Mouse (Mus musculus): ENCODE measurements at regions not wholly inside any gene's neighbourhood (a gene's known extent, or its start where the extent isn't known, plus 50 kb on each side); places are given as distances from the start of the nearest gene placed in this dataset.

- ATAC-seq: no peak
- peaks cover 12% of the 10 kb centered on the region for H3K4me1 ChIP-seq
- H3K4me2 ChIP-seq: no peak overlapping the region
- H3K27ac ChIP-seq: no peak overlapping the region
- no peaks in the 10 kb centered on the region for H3K36me3 ChIP-seq (ENCODE audit: poor library complexity, severe bottlenecking)
- no peak overlapping the region for H3K9ac ChIP-seq
- 70% methylated on average over 1 of the region's 1 CpGs for WGBS
- no peaks in the 10 kb centered on the region; the same call in 1 of the 2 replicates for H3K9me3 ChIP-seq (replicated peaks)
- H3K4me3 ChIP-seq: no peak overlapping the region
- H3K27me3 ChIP-seq: 0 out of 2 replicates have a peak, but pooled peaks cover 4% of the 10 kb centered on the region
Observed at GRCm38 (mm10) chr4:142890711-142891110, 322.1 kb downstream of the Prdm2 start.

- WGBS: 82% methylated on average over 4 of the region's 4 CpGs
- H3K4me3 ChIP-seq: no peak overlapping the region
- no peak overlapping the region for H3K27ac ChIP-seq
- peaks cover 12% of the 10 kb centered on the region for H3K4me1 ChIP-seq
- H3K9me3 ChIP-seq (replicated peaks): no peaks in the 10 kb centered on the region; the same call in 1 of the 2 replicates
- no peaks in the 10 kb centered on the region for H3K36me3 ChIP-seq (ENCODE audit: poor library complexity, severe bottlenecking)
- no peak overlapping the region for H3K9ac ChIP-seq
- H3K4me2 ChIP-seq: no peak overlapping the region
- no peak for ATAC-seq
- 0 out of 2 replicates have a peak, but pooled peaks cover 4% of the 10 kb centered on the region for H3K27me3 ChIP-seq
Observed at GRCm38 (mm10) chr4:142888891-142889290, 323.9 kb downstream of the Prdm2 start.

GRCm38 (mm10) chr4:142887876-142888275 is 324.9 kb downstream of the Prdm2 start:
- no peak overlapping the region for H3K4me3 ChIP-seq
- ATAC-seq: peak; percentile 65; the same call in 1 of the 2 replicates
- no peaks in the 10 kb centered on the region; the same call in 1 of the 2 replicates for H3K9me3 ChIP-seq (replicated peaks)
- WGBS: 77% methylated on average over 6 of the region's 6 CpGs
- H3K9ac ChIP-seq: no peak overlapping the region
- H3K36me3 ChIP-seq (ENCODE audit: poor library complexity, severe bottlenecking): no peaks in the 10 kb centered on the region
- H3K4me2 ChIP-seq: no peak overlapping the region
- 0 out of 2 replicates have a peak, but pooled peaks cover 4% of the 10 kb centered on the region for H3K27me3 ChIP-seq
- H3K27ac ChIP-seq: peak overlapping the region; percentile 44
- H3K4me1 ChIP-seq: peaks cover 12% of the 10 kb centered on the region

- H3K4me1 ChIP-seq: peaks cover 8% of the 10 kb centered on the region
- 15% methylated on average over 2 of the region's 2 CpGs for WGBS
- peak; percentile 81 for ATAC-seq
- H3K9ac ChIP-seq: no peak overlapping the region
- no peaks in the 10 kb centered on the region for H3K36me3 ChIP-seq (ENCODE audit: poor library complexity, severe bottlenecking)
- no peak overlapping the region for H3K4me3 ChIP-seq
- H3K27ac ChIP-seq: no peak overlapping the region
- H3K4me2 ChIP-seq: no peak overlapping the region
- H3K27me3 ChIP-seq: no peaks in the 10 kb centered on the region
- no peaks in the 10 kb centered on the region for H3K9me3 ChIP-seq (replicated peaks)
Observed at GRCm38 (mm10) chr4:142880323-142880759, 332.5 kb downstream of the Prdm2 start.

- WGBS: 88% methylated on average over 3 of the region's 3 CpGs
- no peak for ATAC-seq
- no peaks in the 10 kb centered on the region for H3K36me3 ChIP-seq (ENCODE audit: poor library complexity, severe bottlenecking)
- H3K4me3 ChIP-seq: no peak overlapping the region
- H3K9ac ChIP-seq: no peak overlapping the region
- no peaks in the 10 kb centered on the region for H3K27me3 ChIP-seq
- H3K4me1 ChIP-seq: peaks cover 8% of the 10 kb centered on the region
- H3K9me3 ChIP-seq (replicated peaks): no peaks in the 10 kb centered on the region
- no peak overlapping the region for H3K4me2 ChIP-seq
- H3K27ac ChIP-seq: no peak overlapping the region
Observed at GRCm38 (mm10) chr4:142876151-142876550, 336.6 kb downstream of the Prdm2 start.

GRCm38 (mm10) chr4:142875105-142875504 is 337.7 kb downstream of the Prdm2 start:
- ATAC-seq: no peak
- peaks cover 2% of the 10 kb centered on the region for H3K4me1 ChIP-seq

GRCm38 (mm10) chr4:142866341-142866740 is 346.5 kb downstream of the Prdm2 start:
- H3K4me2 ChIP-seq: no peak overlapping the region
- H3K4me3 ChIP-seq: no peak overlapping the region
- H3K27me3 ChIP-seq: no peaks in the 10 kb centered on the region
- H3K4me1 ChIP-seq: no peaks in the 10 kb centered on the region
- 89% methylated on average over 7 of the region's 7 CpGs for WGBS
- H3K9ac ChIP-seq: no peak overlapping the region
- no peaks in the 10 kb centered on the region for H3K9me3 ChIP-seq (replicated peaks)
- no peaks in the 10 kb centered on the region for H3K36me3 ChIP-seq (ENCODE audit: poor library complexity, severe bottlenecking)
- no peak for ATAC-seq
- H3K27ac ChIP-seq: no peak overlapping the region

More at GRCm38 (mm10) chr4:142875105-142875504, 337.7 kb downstream of the Prdm2 start:
- Histone ChIP-seq H3K9me3 (replicated peaks) (no peaks in the 10 kb centered on the region), H3K9ac (no peak overlapping the region), H3K36me3 (ENCODE audit: poor library complexity, severe bottlenecking) (no peaks in the 10 kb centered on the region), H3K4me2 (no peak overlapping the region), H3K27me3 (no peaks in the 10 kb centered on the region), H3K4me3 (no peak overlapping the region), H3K27ac (no peak overlapping the region)
- WGBS: 82% methylated on average over 5 of the region's 5 CpGs

DNA sequence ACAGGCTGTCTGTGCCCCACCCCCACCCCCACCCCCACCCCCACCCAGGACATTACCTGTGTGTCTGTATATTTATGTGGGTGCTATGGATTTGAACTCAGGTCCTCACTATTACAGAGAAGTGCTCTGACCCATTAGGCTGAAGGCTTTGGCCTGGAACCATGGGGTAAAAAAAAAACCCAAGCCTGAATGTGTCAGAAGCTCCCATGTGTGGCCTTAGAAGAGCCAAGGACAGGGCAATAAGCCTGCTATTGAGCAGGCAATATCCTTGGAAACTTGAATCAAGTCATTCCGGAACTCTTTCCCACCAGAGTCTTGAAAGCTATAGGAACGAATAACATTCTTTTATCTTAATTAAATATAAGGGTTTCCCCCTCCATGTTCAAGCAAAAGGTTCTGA is 347.2 kb downstream of the Prdm2 start:
- no peaks in the 10 kb centered on the region for H3K9me3 ChIP-seq (replicated peaks)
- WGBS: 81% methylated on average over 2 of the region's 2 CpGs

GRCm38 (mm10) chr4:142863939-142864338 is 348.9 kb downstream of the Prdm2 start:
- ATAC-seq: no peak
- no peaks in the 10 kb centered on the region for H3K36me3 ChIP-seq (ENCODE audit: poor library complexity, severe bottlenecking)
- WGBS: 80% methylated on average over 5 of the region's 5 CpGs
- H3K9me3 ChIP-seq (replicated peaks): no peaks in the 10 kb centered on the region
- no peaks in the 10 kb centered on the region for H3K4me1 ChIP-seq
- no peak overlapping the region for H3K9ac ChIP-seq
- H3K27me3 ChIP-seq: no peaks in the 10 kb centered on the region
- H3K4me3 ChIP-seq: no peak overlapping the region
- no peak overlapping the region for H3K27ac ChIP-seq
- no peak overlapping the region for H3K4me2 ChIP-seq

More for the DNA sequence above, 347.2 kb downstream of the Prdm2 start:
- H3K36me3 ChIP-seq (ENCODE audit: poor library complexity, severe bottlenecking): no peaks in the 10 kb centered on the region
- H3K4me3 ChIP-seq: no peak overlapping the region
- no peak overlapping the region for H3K9ac ChIP-seq
- no peak for ATAC-seq
- H3K4me1 ChIP-seq: no peaks in the 10 kb centered on the region
- no peak overlapping the region for H3K4me2 ChIP-seq
- no peaks in the 10 kb centered on the region for H3K27me3 ChIP-seq
- no peak overlapping the region for H3K27ac ChIP-seq

GRCm38 (mm10) chr4:142860441-142860840 is 352.4 kb downstream of the Prdm2 start:
- H3K4me3 ChIP-seq: no peak overlapping the region
- no peaks in the 10 kb centered on the region for H3K9me3 ChIP-seq (replicated peaks)
- no peak overlapping the region for H3K4me2 ChIP-seq
- WGBS: 88% methylated on average over 3 of the region's 3 CpGs
- 0 out of 2 replicates have a peak, but pooled peaks cover 7% of the 10 kb centered on the region for H3K4me1 ChIP-seq
- H3K27me3 ChIP-seq: no peaks in the 10 kb centered on the region
- no peak overlapping the region for H3K27ac ChIP-seq
- no peaks in the 10 kb centered on the region for H3K36me3 ChIP-seq (ENCODE audit: poor library complexity, severe bottlenecking)
- no peak for ATAC-seq
- no peak overlapping the region for H3K9ac ChIP-seq

GRCm38 (mm10) chr4:142856626-142857025 is 356.2 kb downstream of the Prdm2 start:
- no peak overlapping the region for H3K4me2 ChIP-seq
- H3K4me1 ChIP-seq: 0 out of 2 replicates have a peak, but pooled peaks cover 7% of the 10 kb centered on the region
- 50% methylated on average over 6 of the region's 6 CpGs for WGBS
- H3K9me3 ChIP-seq (replicated peaks): no peaks in the 10 kb centered on the region
- H3K36me3 ChIP-seq (ENCODE audit: poor library complexity, severe bottlenecking): no peaks in the 10 kb centered on the region
- no peaks in the 10 kb centered on the region for H3K27me3 ChIP-seq
- no peak overlapping the region for H3K4me3 ChIP-seq
- H3K27ac ChIP-seq: no peak overlapping the region
- H3K9ac ChIP-seq: no peak overlapping the region
- peak; percentile 65 for ATAC-seq

DNA sequence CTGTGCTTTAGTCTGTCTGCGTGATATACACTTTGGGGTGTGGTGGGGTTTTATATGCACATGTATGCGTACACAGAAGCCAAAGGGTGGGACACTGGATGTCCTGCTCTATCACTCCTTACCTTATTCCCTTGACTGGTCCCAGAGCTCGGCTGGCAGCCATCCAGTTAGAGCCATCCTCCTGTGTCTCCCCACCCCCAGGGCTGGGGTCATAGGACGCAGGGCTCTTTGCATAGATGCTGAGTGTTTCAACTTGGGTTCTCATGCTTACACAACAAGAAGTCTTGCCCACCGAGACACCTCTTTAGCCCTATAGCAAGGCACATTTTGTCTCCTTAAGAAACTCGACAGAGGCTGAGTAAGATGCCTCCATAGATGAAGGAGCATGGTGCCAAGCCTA is 357.2 kb downstream of the Prdm2 start:
- H3K27ac ChIP-seq: no peak overlapping the region
- H3K9me3 ChIP-seq (replicated peaks): no peaks in the 10 kb centered on the region
- H3K4me2 ChIP-seq: no peak overlapping the region
- H3K9ac ChIP-seq: no peak overlapping the region
- 83% methylated on average over 6 of the region's 6 CpGs for WGBS
- no peaks in the 10 kb centered on the region for H3K27me3 ChIP-seq
- no peak overlapping the region for H3K4me3 ChIP-seq
- no peaks in the 10 kb centered on the region for H3K36me3 ChIP-seq (ENCODE audit: poor library complexity, severe bottlenecking)
- 0 out of 2 replicates have a peak, but pooled peaks cover 7% of the 10 kb centered on the region for H3K4me1 ChIP-seq
- ATAC-seq: no peak

GRCm38 (mm10) chr4:142853924-142854323 is 358.9 kb downstream of the Prdm2 start:
- Histone ChIP-seq H3K4me2 (no peak overlapping the region), H3K4me3 (no peak overlapping the region), H3K9ac (no peak overlapping the region), H3K27ac (no peak overlapping the region), H3K27me3 (no peaks in the 10 kb centered on the region), H3K9me3 (replicated peaks) (no peaks in the 10 kb centered on the region), H3K4me1 (0 out of 2 replicates have a peak, but pooled peaks cover 7% of the 10 kb centered on the region), H3K36me3 (ENCODE audit: poor library complexity, severe bottlenecking) (no peaks in the 10 kb centered on the region)
- ATAC-seq: no peak
- 90% methylated on average over 15 of the region's 15 CpGs for WGBS

Data from forebrain, embryonic 13.5 days (tissue).